Mouse (Mus musculus) kidney, embryonic 14.5 days (tissue): Measurements from ENCODE around the gene Bend6. TPM values are rescaled to one million over a fixed set of nuclear protein-coding genes. Genes with fewer than 3 reads are reported as not detected.

Source experiments
- ATAC-seq: fragments of 200-750 bp; cut with Nextera tagmentation; 2 replicates; pipeline ENCODE4 v1.8.0; 2017; ENCODE audit warnings: moderate number of reproducible peaks, mild to moderate bottlenecking, moderate TSS enrichment, moderate library complexity; ENCODE audit not compliant: low FRiP score, low TSS enrichment
- H3K27ac ChIP-seq: fragments of 300-500 bp; sonication (generic); 2 replicates; pipeline ENCODE4 v1.5.1; 2014; ENCODE audit warnings: low read depth, mild to moderate bottlenecking, low read length, moderate library complexity, mixed read lengths
- H3K27me3 ChIP-seq: fragments of 300-500 bp; sonication (generic); 2 replicates; pipeline ENCODE4 v1.6.1; 2014; ENCODE audit warnings: mild to moderate bottlenecking, low read length; ENCODE audit not compliant: control insufficient read depth, insufficient read depth
- H3K36me3 ChIP-seq: fragments of 300-500 bp; sonication (generic); 2 replicates; pipeline ENCODE4 v1.6.1; 2014; ENCODE audit warnings: low read length, mixed read lengths; ENCODE audit not compliant: control insufficient read depth, insufficient read depth
- H3K4me1 ChIP-seq: fragments of 300-500 bp; sonication (generic); 2 replicates; pipeline ENCODE4 v1.6.1; 2014; ENCODE audit warnings: low read length, mixed read lengths; ENCODE audit not compliant: control insufficient read depth, insufficient read depth
- H3K4me2 ChIP-seq: fragments of 300-500 bp; sonication (generic); replicated peaks from 2 replicates; pipeline ENCODE4 v1.6.1; 2014; ENCODE audit warnings: low read depth, mild to moderate bottlenecking, low read length
- H3K4me3 ChIP-seq: fragments of 300-500 bp; sonication (generic); 2 replicates; pipeline ENCODE4 v1.5.1; 2014; ENCODE audit warnings: mild to moderate bottlenecking, low read length
- H3K9ac ChIP-seq: fragments of 300-500 bp; sonication (generic); 2 replicates; pipeline ENCODE4 v1.6.1; 2014; ENCODE audit warnings: low read depth, mild to moderate bottlenecking, low read length, moderate library complexity
- H3K9me3 ChIP-seq: fragments of 300-500 bp; sonication (generic); 2 replicates; pipeline ENCODE4 v1.6.1; 2016; ENCODE audit warnings: low read length; ENCODE audit not compliant: control insufficient read depth
- WGBS: fragments of 180-500 bp; shearing (Covaris S2); extraction: QIAGEN DNeasy Blood & Tissue Kit; methylation state at CpG from one replicate; pipeline ENCODE4 v1.1.7; 2014; 5-methylcytosine and 5-hydroxymethylcytosine counted together
- polyA plus RNA-seq: library from polyadenylated mRNA; unstranded; fragments of >200 nt; fragmentation: Nextera tagmentation; extraction: Ambion mirVana; gene quantifications from 2 replicates; pipeline ENCODE4 v1.2.1, GENCODE M21; 2014

The Bend6 gene
- polyA plus RNA-seq, 1 experiment from 2014 or later, result 0.55 TPM

- ATAC-seq, result no peak
- no peaks in the 10 kb centered on the region for H3K9me3 ChIP-seq
- H3K27me3 ChIP-seq, result no peaks in the 10 kb centered on the region
- no peak overlapping the region for H3K4me2 ChIP-seq
- no peaks in the 10 kb centered on the region for H3K4me1 ChIP-seq
- no peak overlapping the region for H3K9ac ChIP-seq
- H3K36me3 ChIP-seq, result no peaks in the 10 kb centered on the region
- no peak overlapping the region for H3K27ac ChIP-seq
- no peak overlapping the region for H3K4me3 ChIP-seq
- WGBS, result 89% methylated on average over 11 of the region's 11 CpGs
Observed at GRCm38 (mm10) chr1:33897426-33897825, 10.2 kb downstream of the Bend6 start.

DNA sequence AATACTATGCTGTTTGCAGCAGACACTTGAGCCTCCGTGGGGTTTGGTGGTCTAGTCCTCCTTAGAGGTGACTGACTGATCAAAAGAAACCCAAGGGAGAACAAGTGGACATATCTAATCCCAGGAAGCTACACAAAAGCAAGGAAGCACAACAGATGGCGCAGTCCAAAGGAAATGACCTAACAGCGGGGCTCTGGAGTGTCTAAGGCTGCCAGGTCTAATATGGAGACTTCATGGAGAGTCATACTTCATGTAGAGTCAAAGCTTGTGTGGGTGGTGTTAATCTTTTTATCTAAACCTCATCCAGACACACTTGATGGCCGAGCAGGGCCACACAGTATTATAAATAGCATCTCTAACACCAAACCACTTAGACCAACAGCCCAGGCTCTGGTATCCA, 10.9 kb downstream of the Bend6 start:
- Histone ChIP-seq H3K9me3 (no peaks in the 10 kb centered on the region), H3K4me2 (no peak overlapping the region), H3K27me3 (no peaks in the 10 kb centered on the region), H3K27ac (no peak overlapping the region), H3K36me3 (no peaks in the 10 kb centered on the region), H3K4me1 (no peaks in the 10 kb centered on the region), H3K4me3 (no peak overlapping the region), H3K9ac (no peak overlapping the region)
- 72% methylated on average over 4 of the region's 4 CpGs for WGBS
- no peak for ATAC-seq

DNA sequence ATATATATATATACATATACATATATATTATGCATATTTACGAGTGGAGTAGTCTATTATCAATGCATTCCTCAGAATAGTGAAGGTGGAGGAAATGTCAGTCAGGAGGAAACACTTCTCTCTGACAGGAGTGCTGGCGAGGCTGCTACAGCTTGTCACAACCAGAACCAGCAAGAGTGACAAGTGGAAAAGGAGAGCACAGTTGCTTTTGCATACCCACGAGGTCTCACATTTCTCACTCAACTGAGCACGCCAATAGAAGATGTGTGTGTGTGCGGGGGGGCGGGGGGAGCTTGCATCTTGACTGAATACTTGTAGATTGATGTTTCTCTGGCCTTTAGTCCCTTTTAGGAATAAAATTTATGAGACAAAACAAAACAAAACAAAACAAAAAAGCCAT, 11.5 kb downstream of the Bend6 start:
- no peaks in the 10 kb centered on the region for H3K4me1 ChIP-seq
- H3K27me3 ChIP-seq, result no peaks in the 10 kb centered on the region
- H3K9ac ChIP-seq, result no peak overlapping the region
- 59% methylated on average over 6 of the region's 6 CpGs for WGBS
- ATAC-seq, result no peak
- no peaks in the 10 kb centered on the region for H3K9me3 ChIP-seq
- no peak overlapping the region for H3K4me2 ChIP-seq
- H3K4me3 ChIP-seq, result no peak overlapping the region
- no peak overlapping the region for H3K27ac ChIP-seq
- H3K36me3 ChIP-seq, result no peaks in the 10 kb centered on the region

- no peak overlapping the region for H3K9ac ChIP-seq
- H3K9me3 ChIP-seq, result no peaks in the 10 kb centered on the region
- H3K4me1 ChIP-seq, result no peaks in the 10 kb centered on the region
- H3K4me3 ChIP-seq, result no peak overlapping the region
- no peaks in the 10 kb centered on the region for H3K36me3 ChIP-seq
- ATAC-seq, result no peak
- WGBS, result 71% methylated on average over 10 of the region's 10 CpGs
- no peak overlapping the region for H3K4me2 ChIP-seq
- H3K27ac ChIP-seq, result no peak overlapping the region
- no peaks in the 10 kb centered on the region for H3K27me3 ChIP-seq
Observed at GRCm38 (mm10) chr1:33892784-33893183, 14.8 kb downstream of the Bend6 start.

- no peak for ATAC-seq
- Histone ChIP-seq H3K27ac (no peak overlapping the region), H3K9me3 (no peaks in the 10 kb centered on the region), H3K36me3 (no peaks in the 10 kb centered on the region), H3K27me3 (no peaks in the 10 kb centered on the region), H3K4me2 (peak overlapping the region; percentile 47), H3K4me1 (no peaks in the 10 kb centered on the region), H3K4me3 (peak overlapping the region; percentile 21), H3K9ac (no peak overlapping the region)
- WGBS, result 24% methylated on average over 18 of the region's 18 CpGs
Observed at GRCm38 (mm10) chr1:33883102-33883839, 24.3 kb downstream of the Bend6 start.

DNA sequence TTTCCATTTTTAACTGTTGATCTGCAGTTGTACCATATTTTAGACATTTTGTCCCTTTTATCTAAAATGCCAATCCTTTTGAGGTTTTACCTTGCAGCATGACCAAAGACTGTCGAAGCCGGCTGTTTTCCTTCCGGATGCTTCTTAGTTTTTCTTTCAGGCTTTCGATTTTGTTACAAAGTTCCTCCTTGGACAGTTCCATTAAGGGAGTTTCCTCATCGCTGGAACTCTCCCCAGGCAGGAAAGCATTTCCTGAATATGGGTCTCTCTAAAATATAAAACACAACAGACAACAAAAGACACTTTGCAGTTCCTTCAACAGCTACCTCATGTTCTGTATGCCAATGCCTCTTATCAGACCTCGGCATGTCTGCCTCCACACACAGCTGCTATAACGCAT, 29.4 kb downstream of the Bend6 start:
- Histone ChIP-seq H3K27me3 (no peaks in the 10 kb centered on the region), H3K36me3 (no peaks in the 10 kb centered on the region), H3K4me2 (no peak overlapping the region), H3K9me3 (no peaks in the 10 kb centered on the region), H3K9ac (no peak overlapping the region), H3K4me1 (no peaks in the 10 kb centered on the region), H3K27ac (no peak overlapping the region), H3K4me3 (no peak overlapping the region)
- 82% methylated on average over 7 of the region's 7 CpGs for WGBS
- no peak for ATAC-seq

DNA sequence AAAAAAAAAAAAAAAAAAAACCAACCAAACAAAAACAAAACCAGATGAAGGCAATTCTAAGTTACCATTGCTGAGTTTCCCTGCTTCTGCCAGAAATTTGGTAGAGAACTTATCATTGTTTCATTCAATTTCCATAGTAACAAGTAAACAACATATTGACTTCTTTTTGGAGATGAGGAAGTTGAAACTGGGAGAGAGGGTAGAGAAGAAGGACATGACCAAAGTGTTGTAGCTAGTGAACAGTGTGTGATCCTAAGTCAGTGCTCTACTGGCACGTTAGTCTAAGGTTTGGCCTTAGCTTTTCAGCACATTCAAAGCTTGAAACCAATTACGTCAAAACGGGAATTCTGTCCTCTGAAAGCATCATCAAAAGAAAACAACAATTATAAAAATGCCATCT, 31.2 kb downstream of the Bend6 start:
- Histone ChIP-seq H3K4me1 (no peaks in the 10 kb centered on the region), H3K36me3 (no peaks in the 10 kb centered on the region), H3K9ac (no peak overlapping the region), H3K4me2 (no peak overlapping the region), H3K27me3 (no peaks in the 10 kb centered on the region), H3K4me3 (no peak overlapping the region), H3K9me3 (no peaks in the 10 kb centered on the region), H3K27ac (no peak overlapping the region)
- WGBS, result 85% methylated on average over 3 of the region's 3 CpGs
- no peak for ATAC-seq

- Histone ChIP-seq H3K4me2 (no peak overlapping the region), H3K9me3 (no peaks in the 10 kb centered on the region), H3K27ac (no peak overlapping the region), H3K36me3 (no peaks in the 10 kb centered on the region), H3K4me3 (no peak overlapping the region), H3K4me1 (no peaks in the 10 kb centered on the region), H3K27me3 (no peaks in the 10 kb centered on the region), H3K9ac (no peak overlapping the region)
- ATAC-seq, result no peak
- 43% methylated on average over 6 of the region's 6 CpGs for WGBS
Observed at GRCm38 (mm10) chr1:33875691-33876090, 31.9 kb downstream of the Bend6 start.

DNA sequence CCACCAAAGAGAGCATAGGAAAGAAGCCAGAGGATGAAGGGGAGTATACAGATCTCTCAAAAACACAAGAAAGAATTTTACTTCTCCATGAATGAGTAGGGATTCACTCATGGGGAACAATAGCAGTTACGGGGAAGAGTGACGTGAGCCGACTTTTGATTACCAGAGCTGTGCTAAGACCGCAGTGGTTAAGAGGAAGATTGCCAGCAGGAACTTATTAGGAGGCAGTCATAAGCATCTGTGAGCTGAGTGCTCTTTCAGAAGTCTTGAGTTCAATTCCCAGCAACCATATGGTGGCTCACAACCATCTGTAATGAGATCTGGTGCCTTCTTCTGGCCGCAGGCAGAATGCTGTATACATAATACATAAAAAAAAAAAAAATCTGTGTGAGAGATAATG, 34.1 kb downstream of the Bend6 start:
- H3K9ac ChIP-seq, result no peak overlapping the region
- WGBS, result 89% methylated on average over 5 of the region's 5 CpGs
- H3K36me3 ChIP-seq, result no peaks in the 10 kb centered on the region
- no peak overlapping the region for H3K27ac ChIP-seq
- no peak overlapping the region for H3K4me3 ChIP-seq
- H3K27me3 ChIP-seq, result no peaks in the 10 kb centered on the region
- H3K4me1 ChIP-seq, result no peaks in the 10 kb centered on the region
- no peak for ATAC-seq
- no peak overlapping the region for H3K4me2 ChIP-seq
- no peaks in the 10 kb centered on the region for H3K9me3 ChIP-seq
